Mouse (Mus musculus) neural tube, embryonic 12.5 days (tissue): ENCODE results near the gene Lpgat1. TPM values are rescaled to one million over a fixed set of nuclear protein-coding genes. Genes with fewer than 3 reads are reported as not detected.

ENCODE experiments used
- ATAC-seq: fragments of 200-750 bp; cut with Nextera tagmentation; 2 replicates; pipeline ENCODE4 v1.8.0; 2017; ENCODE audit warnings: low read depth, mild to moderate bottlenecking, moderate TSS enrichment, moderate library complexity; ENCODE audit not compliant: low FRiP score
- H3K27ac ChIP-seq: fragments of 300-500 bp; sonication (generic); 2 replicates; pipeline ENCODE4 v1.5.1; 2016
- H3K27me3 ChIP-seq: fragments of 300-500 bp; sonication (generic); replicated peaks from 2 replicates; pipeline ENCODE4 v1.6.1; 2016; ENCODE audit warnings: mild to moderate bottlenecking
- H3K36me3 ChIP-seq: fragments of 300-500 bp; sonication (generic); 2 replicates; pipeline ENCODE4 v1.6.1; 2016; ENCODE audit warnings: mild to moderate bottlenecking
- H3K4me1 ChIP-seq: fragments of 300-500 bp; sonication (generic); 2 replicates; pipeline ENCODE4 v1.6.1; 2016
- H3K4me2 ChIP-seq: fragments of 300-500 bp; sonication (generic); replicated peaks from 2 replicates; pipeline ENCODE4 v1.6.1; 2016; ENCODE audit warnings: mild to moderate bottlenecking
- H3K4me3 ChIP-seq: fragments of 300-500 bp; sonication (generic); 2 replicates; pipeline ENCODE4 v1.5.1; 2016
- H3K9ac ChIP-seq: fragments of 300-500 bp; sonication (generic); 2 replicates; pipeline ENCODE4 v1.6.1; 2016; ENCODE audit warnings: mild to moderate bottlenecking
- H3K9me3 ChIP-seq: fragments of 300-500 bp; sonication (generic); 2 replicates; pipeline ENCODE4 v1.6.1; 2016; ENCODE audit warnings: mild to moderate bottlenecking
- WGBS: fragments of 180-500 bp; shearing (Covaris S2); methylation state at CpG from one replicate; pipeline ENCODE4 v1.1.7; 2016; 5-methylcytosine and 5-hydroxymethylcytosine counted together
- polyA plus RNA-seq: library from polyadenylated mRNA; unstranded; fragments of >200 nt; fragmentation: Nextera tagmentation; extraction: Ambion mirVana; gene quantifications from 2 replicates; pipeline ENCODE4 v1.2.1, GENCODE M21; 2016

Gene Lpgat1
- polyA plus RNA-seq, 1 experiment from 2014 or later = 46.3 TPM

DNA sequence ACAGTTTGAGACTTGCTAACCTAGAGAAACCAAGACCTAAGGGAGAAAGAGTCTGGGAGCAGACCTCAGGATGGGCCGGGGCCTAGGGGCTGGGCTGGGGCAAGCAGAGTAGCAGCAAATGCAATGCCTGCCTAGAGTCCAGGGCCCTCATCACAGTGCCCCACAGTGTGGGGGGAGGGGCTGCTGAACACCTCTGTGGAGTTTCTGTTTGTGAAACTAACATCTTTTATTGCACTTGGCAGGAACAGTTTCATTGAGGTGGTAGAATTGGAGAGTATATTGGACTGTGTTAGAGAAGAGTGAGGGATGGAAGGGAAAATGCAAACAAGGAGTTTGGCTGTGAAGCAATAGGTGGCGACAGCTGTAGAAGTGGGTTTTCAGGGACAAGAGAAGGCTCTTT lies 21.1 kb downstream of the Lpgat1 start:
- H3K27ac ChIP-seq = no peak overlapping the region
- WGBS = 84% methylated on average over 2 of the region's 2 CpGs
- no peaks in the 10 kb centered on the region for H3K27me3 ChIP-seq
- H3K9ac ChIP-seq = no peak overlapping the region
- H3K36me3 ChIP-seq = 0 out of 2 replicates have a peak, but pooled peaks cover under 1% of the 10 kb centered on the region
- no peak for ATAC-seq
- no peak overlapping the region for H3K4me3 ChIP-seq
- no peaks in the 10 kb centered on the region for H3K9me3 ChIP-seq
- H3K4me1 ChIP-seq = no peaks in the 10 kb centered on the region
- H3K4me2 ChIP-seq = no peak overlapping the region

- H3K27me3 ChIP-seq = no peaks in the 10 kb centered on the region
- H3K4me2 ChIP-seq = no peak overlapping the region
- no peak overlapping the region for H3K4me3 ChIP-seq
- H3K4me1 ChIP-seq = no peaks in the 10 kb centered on the region
- no peaks in the 10 kb centered on the region for H3K36me3 ChIP-seq
- H3K27ac ChIP-seq = no peak overlapping the region
- H3K9me3 ChIP-seq = no peaks in the 10 kb centered on the region
- ATAC-seq = no peak
- 88% methylated on average over 6 of the region's 6 CpGs for WGBS
- H3K9ac ChIP-seq = no peak overlapping the region
Observed at GRCm38 (mm10) chr1:191740587-191741361, 23.1 kb downstream of the Lpgat1 start.

DNA sequence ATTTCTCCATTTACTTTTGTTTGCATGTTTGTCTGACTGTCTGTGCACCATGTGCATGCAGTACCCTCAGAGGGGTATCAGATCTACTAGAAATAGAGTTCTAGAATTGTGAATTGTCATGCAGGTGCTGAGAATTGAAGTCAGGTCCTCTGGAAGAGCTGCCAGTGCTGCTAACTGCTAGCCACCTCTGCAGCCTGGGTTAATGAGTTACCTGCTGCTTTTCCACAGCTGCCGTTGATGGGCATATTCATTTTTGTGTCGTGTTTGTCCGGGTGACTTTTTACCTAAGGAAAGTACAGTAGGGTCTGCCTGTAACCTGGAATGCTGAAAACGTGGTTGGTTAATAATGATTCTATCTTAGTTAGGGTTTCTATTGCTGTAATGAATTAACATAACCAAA lies 24.0 kb downstream of the Lpgat1 start:
- Histone ChIP-seq H3K4me2 (no peak overlapping the region), H3K9ac (no peak overlapping the region), H3K27me3 (no peaks in the 10 kb centered on the region), H3K27ac (no peak overlapping the region), H3K9me3 (no peaks in the 10 kb centered on the region), H3K36me3 (no peaks in the 10 kb centered on the region), H3K4me1 (no peaks in the 10 kb centered on the region), H3K4me3 (no peak overlapping the region)
- WGBS = 89% methylated on average over 4 of the region's 4 CpGs
- ATAC-seq = no peak

DNA sequence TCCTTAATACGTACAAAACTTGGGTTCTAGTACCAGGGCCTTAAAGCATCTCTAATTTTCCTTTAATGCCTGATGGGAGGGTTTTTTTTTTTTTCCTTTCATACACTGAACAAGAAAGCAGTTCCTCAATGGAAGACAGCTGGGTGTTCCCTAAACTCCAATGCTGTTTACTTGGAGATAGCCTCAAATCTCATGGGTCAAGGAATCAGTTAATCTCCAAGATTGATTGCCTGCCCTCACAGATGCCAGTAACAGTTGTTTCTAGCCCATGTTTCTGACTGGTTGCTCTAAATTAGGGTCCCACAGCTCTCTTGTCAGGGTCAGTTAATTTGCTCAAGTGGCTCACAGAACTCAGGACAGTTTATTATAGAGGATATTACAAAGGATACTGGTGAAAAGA lies 30.8 kb downstream of the Lpgat1 start:
- ATAC-seq = no peak
- H3K4me1 ChIP-seq = peaks cover 6% of the 10 kb centered on the region; the same call in 1 of the 2 replicates
- H3K9me3 ChIP-seq = no peaks in the 10 kb centered on the region
- no peaks in the 10 kb centered on the region for H3K27me3 ChIP-seq
- no peak overlapping the region for H3K27ac ChIP-seq
- WGBS = 2% methylated on average over 1 of the region's 1 CpGs
- H3K36me3 ChIP-seq = no peaks in the 10 kb centered on the region; the same call in 1 of the 2 replicates
- H3K4me3 ChIP-seq = no peak overlapping the region
- no peak overlapping the region for H3K9ac ChIP-seq
- no peak overlapping the region for H3K4me2 ChIP-seq

GRCm38 (mm10) chr1:191756520-191757199 lies 39.0 kb downstream of the Lpgat1 start:
- H3K9ac ChIP-seq = no peak overlapping the region
- H3K4me3 ChIP-seq = no peak overlapping the region
- H3K9me3 ChIP-seq = no peaks in the 10 kb centered on the region
- H3K4me2 ChIP-seq = no peak overlapping the region
- no peak for ATAC-seq
- no peaks in the 10 kb centered on the region for H3K27me3 ChIP-seq
- 92% methylated on average over 3 of the region's 3 CpGs for WGBS
- peaks cover 28% of the 10 kb centered on the region for H3K36me3 ChIP-seq
- no peaks in the 10 kb centered on the region for H3K4me1 ChIP-seq
- no peak overlapping the region for H3K27ac ChIP-seq

DNA sequence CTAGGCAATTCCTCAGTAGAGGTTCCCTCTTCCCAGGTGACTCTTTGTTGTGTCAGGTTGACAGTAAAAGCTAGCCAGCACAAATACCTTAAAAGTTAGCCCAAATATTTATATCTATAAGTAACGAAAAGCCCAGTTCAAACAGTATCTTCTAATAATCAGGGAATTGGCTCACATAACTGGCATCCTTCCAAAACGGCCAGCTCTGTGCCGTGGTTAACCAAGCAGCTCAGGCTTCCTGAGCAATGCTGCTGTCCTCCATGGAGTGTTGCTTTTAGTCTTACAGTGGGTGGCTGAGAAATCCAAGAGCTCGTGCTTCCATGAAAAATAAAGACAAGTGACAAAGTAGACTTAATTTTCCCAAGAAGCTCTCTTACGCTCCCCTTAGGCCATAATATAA lies 56.5 kb downstream of the Lpgat1 start:
- no peak overlapping the region for H3K4me3 ChIP-seq
- no peak overlapping the region for H3K9ac ChIP-seq
- no peaks in the 10 kb centered on the region for H3K27me3 ChIP-seq
- peaks cover 51% of the 10 kb centered on the region for H3K36me3 ChIP-seq
- H3K9me3 ChIP-seq = no peaks in the 10 kb centered on the region
- H3K27ac ChIP-seq = no peak overlapping the region
- H3K4me2 ChIP-seq = no peak overlapping the region
- ATAC-seq = no peak
- WGBS = 91% methylated on average over 5 of the region's 5 CpGs
- no peaks in the 10 kb centered on the region for H3K4me1 ChIP-seq

DNA sequence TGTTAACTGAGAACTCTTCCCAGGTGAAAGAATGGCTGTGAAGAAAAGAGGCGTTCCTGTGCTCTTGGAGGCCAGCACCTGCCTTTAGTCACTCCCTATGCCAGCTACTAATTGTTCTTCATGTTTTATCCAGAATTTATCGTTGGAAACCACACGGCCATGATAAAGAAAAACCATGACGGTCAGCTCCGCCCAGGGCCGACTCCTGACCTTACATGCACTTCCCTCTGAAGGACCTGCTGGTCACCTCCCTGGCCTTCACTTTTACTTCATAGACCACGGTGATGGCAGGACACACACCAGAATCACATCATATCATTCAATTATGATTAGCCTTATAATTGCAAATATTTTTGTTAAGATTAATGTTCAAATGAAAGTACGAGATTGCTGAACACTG lies 57.5 kb downstream of the Lpgat1 start:
- WGBS = 90% methylated on average over 8 of the region's 8 CpGs
- H3K36me3 ChIP-seq = peaks cover 59% of the 10 kb centered on the region
- ATAC-seq = no peak
- no peaks in the 10 kb centered on the region for H3K9me3 ChIP-seq
- no peaks in the 10 kb centered on the region for H3K4me1 ChIP-seq
- H3K4me2 ChIP-seq = no peak overlapping the region
- H3K9ac ChIP-seq = no peak overlapping the region
- H3K27ac ChIP-seq = no peak overlapping the region
- no peak overlapping the region for H3K4me3 ChIP-seq
- H3K27me3 ChIP-seq = no peaks in the 10 kb centered on the region

DNA sequence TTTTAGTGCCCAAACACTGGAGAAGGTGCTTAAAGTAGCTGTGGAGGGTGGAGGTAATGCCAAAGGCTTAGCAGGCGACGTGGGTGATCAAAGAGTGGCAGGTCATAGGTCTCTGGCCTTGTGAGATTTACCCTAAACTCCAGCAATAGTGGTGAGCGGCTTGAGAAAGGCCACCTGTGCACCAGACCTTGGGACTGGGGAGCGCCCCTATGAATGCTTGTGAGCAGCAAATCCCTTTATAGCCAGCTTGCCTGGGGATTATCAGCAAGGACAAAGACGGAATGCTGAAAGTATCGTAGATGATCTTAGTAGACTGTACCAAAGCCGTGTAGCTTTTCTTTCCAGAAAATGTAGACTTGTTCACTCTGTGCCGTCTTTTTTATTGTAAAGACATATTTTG lies 59.9 kb downstream of the Lpgat1 start:
- Histone ChIP-seq H3K36me3 (peaks cover 72% of the 10 kb centered on the region), H3K9ac (no peak overlapping the region), H3K9me3 (no peaks in the 10 kb centered on the region), H3K4me3 (no peak overlapping the region), H3K4me2 (no peak overlapping the region), H3K4me1 (no peaks in the 10 kb centered on the region), H3K27me3 (no peaks in the 10 kb centered on the region), H3K27ac (no peak overlapping the region)
- no peak for ATAC-seq
- WGBS = 92% methylated on average over 8 of the region's 8 CpGs

GRCm38 (mm10) chr1:191780470-191780869 lies 62.8 kb downstream of the Lpgat1 start:
- no peaks in the 10 kb centered on the region for H3K27me3 ChIP-seq
- no peaks in the 10 kb centered on the region for H3K9me3 ChIP-seq
- no peak overlapping the region for H3K27ac ChIP-seq
- no peaks in the 10 kb centered on the region for H3K4me1 ChIP-seq
- no peak overlapping the region for H3K9ac ChIP-seq
- H3K4me2 ChIP-seq = no peak overlapping the region
- no peak for ATAC-seq
- 93% methylated on average over 1 of the region's 1 CpGs for WGBS
- peaks cover 53% of the 10 kb centered on the region for H3K36me3 ChIP-seq
- H3K4me3 ChIP-seq = no peak overlapping the region

GRCm38 (mm10) chr1:191785108-191785507 lies 67.5 kb downstream of the Lpgat1 start:
- 59% methylated on average over 11 of the region's 11 CpGs for WGBS
- H3K9ac ChIP-seq = no peak overlapping the region

DNA sequence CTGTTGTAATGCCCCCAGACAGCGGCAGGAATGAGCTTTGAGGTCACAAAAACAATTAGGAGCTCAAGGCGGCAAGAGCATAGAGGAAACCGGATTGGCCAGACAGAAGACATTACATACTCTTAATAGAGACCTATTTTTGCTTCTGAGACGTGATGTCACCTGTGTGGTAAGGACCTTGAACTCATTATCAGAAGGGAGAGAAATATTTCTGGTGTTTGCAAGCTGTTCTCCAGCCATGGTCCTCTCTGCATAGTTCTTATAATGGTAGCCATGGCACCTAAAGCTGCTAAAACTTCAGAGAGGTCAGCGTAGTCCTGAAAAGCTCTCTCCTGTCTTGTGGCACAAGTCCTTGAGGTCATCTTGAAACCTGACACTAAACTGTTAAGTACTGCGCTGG lies 68.6 kb downstream of the Lpgat1 start:
- Histone ChIP-seq H3K4me3 (no peak overlapping the region), H3K4me2 (no peak overlapping the region), H3K36me3 (peaks cover 3% of the 10 kb centered on the region; the same call in 1 of the 2 replicates), H3K27me3 (no peaks in the 10 kb centered on the region), H3K9ac (no peak overlapping the region), H3K4me1 (no peaks in the 10 kb centered on the region), H3K27ac (no peak overlapping the region), H3K9me3 (peaks cover 6% of the 10 kb centered on the region; the same call in 1 of the 2 replicates)
- 75% methylated on average over 6 of the region's 6 CpGs for WGBS
- no peak for ATAC-seq

More at GRCm38 (mm10) chr1:191785108-191785507, 67.5 kb downstream of the Lpgat1 start:
- H3K4me2 ChIP-seq = no peak overlapping the region
- H3K27me3 ChIP-seq = no peaks in the 10 kb centered on the region
- H3K9me3 ChIP-seq = peaks cover 6% of the 10 kb centered on the region; the same call in 1 of the 2 replicates
- H3K4me3 ChIP-seq = no peak overlapping the region
- peaks cover 12% of the 10 kb centered on the region for H3K36me3 ChIP-seq
- H3K27ac ChIP-seq = no peak overlapping the region
- H3K4me1 ChIP-seq = no peaks in the 10 kb centered on the region
- ATAC-seq = no peak

- 47% methylated on average over 4 of the region's 4 CpGs for WGBS
- Histone ChIP-seq H3K27me3 (no peaks in the 10 kb centered on the region), H3K27ac (no peak overlapping the region), H3K4me1 (no peaks in the 10 kb centered on the region), H3K9ac (no peak overlapping the region), H3K9me3 (peaks cover 6% of the 10 kb centered on the region; the same call in 1 of the 2 replicates), H3K4me3 (no peak overlapping the region), H3K4me2 (no peak overlapping the region), H3K36me3 (no peaks in the 10 kb centered on the region)
- no peak for ATAC-seq
Observed at GRCm38 (mm10) chr1:191787379-191787778, 69.7 kb downstream of the Lpgat1 start.
